Mouse (Mus musculus): Measurements from ENCODE around the gene Hps4.
A peak's percentile ranks its signal among the peaks of the same experiment; 100 is the strongest.
"Not testable (repeated sequence)": the region's sequence is repeated elsewhere in the genome, so short reads cannot be mapped to it uniquely, and the experiment has no call there.

Gene Hps4

GRCm38 (mm10) chr5:112342463-112343204 lies at the start of gene Hps4, which contains the start of gene Srrd:
Gene Hps4 (plus strand): TSS chr5:112343083.
Gene Srrd (minus strand): TSS chr5:112343040.
- peak; percentile 90 to 96 for DNase-seq (ENCODE audit: inconsistent age in 2 of 2, low spot score in 1 of 2)

- no peak for DNase-seq (ENCODE audit: inconsistent age in 2 of 2, low spot score in 1 of 2)
These were observed 49.1 kb upstream of the Hps4 start for GRCm38 (mm10) chr5:112293800-112294199.

GRCm38 (mm10) chr5:112294696-112295095 lies 48.2 kb upstream of the Hps4 start:
- DNase-seq (ENCODE audit: inconsistent age in 2 of 2, low spot score in 1 of 2) = peak in 1 of 2 experiments; percentile 79

GRCm38 (mm10) chr5:112295162-112295561 lies 47.7 kb upstream of the Hps4 start:
- DNase-seq (ENCODE audit: inconsistent age in 2 of 2, low spot score in 1 of 2) = peak; percentile 85 to 89

- DNase-seq (ENCODE audit: inconsistent age in 2 of 2, low spot score in 1 of 2) = no peak
These were observed 47.3 kb upstream of the Hps4 start for GRCm38 (mm10) chr5:112295564-112295963.

GRCm38 (mm10) chr5:112296404-112297181 lies 46.3 kb upstream of the Hps4 start:
- peak in 1 of 2 experiments; percentile 47 for DNase-seq (ENCODE audit: inconsistent age in 2 of 2, low spot score in 1 of 2)

GRCm38 (mm10) chr5:112297257-112297656 lies 45.6 kb upstream of the Hps4 start:
- no peak for DNase-seq (ENCODE audit: inconsistent age in 2 of 2, low spot score in 1 of 2)

- peak; percentile 86 to 93 for DNase-seq (ENCODE audit: inconsistent age in 2 of 2, low spot score in 1 of 2)
These were observed 44.5 kb upstream of the Hps4 start for GRCm38 (mm10) chr5:112298226-112298988.

- DNase-seq (ENCODE audit: inconsistent age in 2 of 2, low spot score in 1 of 2) = no peak
These were observed 43.5 kb upstream of the Hps4 start for GRCm38 (mm10) chr5:112299399-112299798.

GRCm38 (mm10) chr5:112300112-112300511 lies 42.8 kb upstream of the Hps4 start:
- DNase-seq (ENCODE audit: inconsistent age in 2 of 2, low spot score in 1 of 2) = peak in 1 of 2 experiments; percentile 49

- peak in 1 of 2 experiments; percentile 74 for DNase-seq (ENCODE audit: inconsistent age in 2 of 2, low spot score in 1 of 2)
These were observed 42.1 kb upstream of the Hps4 start for GRCm38 (mm10) chr5:112300721-112301308.

GRCm38 (mm10) chr5:112301694-112302093 lies 41.2 kb upstream of the Hps4 start:
- peak in 1 of 2 experiments; percentile 67 for DNase-seq (ENCODE audit: inconsistent age in 2 of 2, low spot score in 1 of 2)

GRCm38 (mm10) chr5:112302310-112302709 lies 40.6 kb upstream of the Hps4 start:
- peak; percentile 77 to 88 for DNase-seq (ENCODE audit: inconsistent age in 2 of 2, low spot score in 1 of 2)

GRCm38 (mm10) chr5:112305842-112306241 lies 37.0 kb upstream of the Hps4 start:
- DNase-seq (ENCODE audit: inconsistent age in 2 of 2, low spot score in 1 of 2) = no peak

GRCm38 (mm10) chr5:112313222-112313885 lies 29.5 kb upstream of the Hps4 start:
- no peak for DNase-seq (ENCODE audit: inconsistent age in 2 of 2, low spot score in 1 of 2)

GRCm38 (mm10) chr5:112316468-112316867 lies 26.4 kb upstream of the Hps4 start:
- no peak for DNase-seq (ENCODE audit: inconsistent age in 2 of 2, low spot score in 1 of 2)

GRCm38 (mm10) chr5:112317328-112317727 lies 25.6 kb upstream of the Hps4 start:
- DNase-seq (ENCODE audit: inconsistent age in 2 of 2, low spot score in 1 of 2) = peak; percentile 34 to 62

- not testable (repeated sequence) for DNase-seq (ENCODE audit: inconsistent age in 2 of 2, low spot score in 1 of 2)
These were observed 23.5 kb upstream of the Hps4 start for GRCm38 (mm10) chr5:112319343-112319742.

GRCm38 (mm10) chr5:112320379-112320778 lies 22.5 kb upstream of the Hps4 start:
- no peak for DNase-seq (ENCODE audit: inconsistent age in 2 of 2, low spot score in 1 of 2)

- DNase-seq (ENCODE audit: inconsistent age in 2 of 2, low spot score in 1 of 2) = no peak
These were observed 21.9 kb upstream of the Hps4 start for GRCm38 (mm10) chr5:112320936-112321335.
